Mouse (Mus musculus) liver, embryonic 11.5 days (tissue): ENCODE data around the gene Gbp2b. TPM values are rescaled to one million over a fixed set of nuclear protein-coding genes. Genes with fewer than 3 reads are reported as not detected.

ENCODE experiments used
- ATAC-seq: fragments of 200-750 bp; cut with Nextera tagmentation; replicated peaks from 2 replicates; pipeline ENCODE4 v1.8.0; 2017; ENCODE audit warnings: moderate number of reproducible peaks, mild to moderate bottlenecking, moderate TSS enrichment, moderate library complexity; ENCODE audit not compliant: low FRiP score
- DNase-seq: peaks from one replicate; pipeline ENCODE4 v3.0.0-alpha.2; 2017; ENCODE audit warnings: low spot score
- H3K27ac ChIP-seq: fragments of 300-500 bp; sonication (generic); 2 replicates; pipeline ENCODE4 v1.5.1; 2014; ENCODE audit warnings: mild to moderate bottlenecking, low read depth, low read length, control low read depth
- H3K27me3 ChIP-seq: fragments of 300-500 bp; sonication (generic); replicated peaks from 2 replicates; pipeline ENCODE4 v1.6.1; 2014; ENCODE audit warnings: low read length, mixed read lengths; ENCODE audit not compliant: control insufficient read depth, insufficient read depth
- H3K36me3 ChIP-seq: fragments of 300-500 bp; sonication (generic); 2 replicates; pipeline ENCODE4 v1.6.1; 2014; ENCODE audit warnings: mild to moderate bottlenecking, low read length, moderate library complexity, mixed read lengths; ENCODE audit not compliant: control insufficient read depth, insufficient read depth
- H3K4me1 ChIP-seq: fragments of 300-500 bp; sonication (generic); replicated peaks from 2 replicates; pipeline ENCODE4 v1.6.1; 2014; ENCODE audit warnings: low read length, mixed read lengths; ENCODE audit not compliant: control insufficient read depth, insufficient read depth
- H3K4me2 ChIP-seq: fragments of 300-500 bp; sonication (generic); 2 replicates; pipeline ENCODE4 v1.6.1; 2014; ENCODE audit warnings: mild to moderate bottlenecking, control low read depth, moderate library complexity
- H3K4me3 ChIP-seq: fragments of 300-500 bp; sonication (generic); 2 replicates; pipeline ENCODE4 v1.5.1; 2014; ENCODE audit warnings: low read depth, low read length, control low read depth
- H3K9ac ChIP-seq: fragments of 300-500 bp; sonication (generic); 2 replicates; pipeline ENCODE4 v1.6.1; 2014; ENCODE audit warnings: low read depth, low read length, control low read depth
- H3K9me3 ChIP-seq: fragments of 300-500 bp; sonication (generic); 2 replicates; pipeline ENCODE4 v1.6.1; 2016; ENCODE audit warnings: low read length, inconsistent platforms, mixed read lengths; ENCODE audit not compliant: control insufficient read depth
- WGBS: fragments of 180-500 bp; shearing (Covaris S2); extraction: QIAGEN DNeasy Blood & Tissue Kit; methylation state at CpG from one replicate; pipeline ENCODE4 v1.1.7; 2014; 5-methylcytosine and 5-hydroxymethylcytosine counted together
- polyA plus RNA-seq: library from polyadenylated mRNA; unstranded; fragments of >200 nt; fragmentation: Nextera tagmentation; extraction: Ambion mirVana; gene quantifications from 2 replicates; pipeline ENCODE4 v1.2.1, GENCODE M21; 2014

The Gbp2b gene
- not detected in 2 replicates for polyA plus RNA-seq

- Histone ChIP-seq H3K36me3 (no peaks in the 10 kb centered on the region), H3K4me2 (no peak within 1 kb of the TSS), H3K27me3 (no peaks in the 10 kb centered on the region), H3K27ac (no peak within 1 kb of the TSS), H3K4me3 (no peak within 1 kb of the TSS), H3K9ac (no peak within 1 kb of the TSS), H3K9me3 (no peaks in the 10 kb centered on the region), H3K4me1 (no peaks in the 10 kb centered on the region)
- ATAC-seq (no peak), DNase-seq (no peak)
- WGBS = 59% methylated on average over 1 of the region's 1 CpGs
Measured at GRCm38 (mm10) chr3:142594547-142594946, at the start of gene Gbp2b. Gene Gbp2b, plus strand, starts transcription at chr3:142594847.

DNA sequence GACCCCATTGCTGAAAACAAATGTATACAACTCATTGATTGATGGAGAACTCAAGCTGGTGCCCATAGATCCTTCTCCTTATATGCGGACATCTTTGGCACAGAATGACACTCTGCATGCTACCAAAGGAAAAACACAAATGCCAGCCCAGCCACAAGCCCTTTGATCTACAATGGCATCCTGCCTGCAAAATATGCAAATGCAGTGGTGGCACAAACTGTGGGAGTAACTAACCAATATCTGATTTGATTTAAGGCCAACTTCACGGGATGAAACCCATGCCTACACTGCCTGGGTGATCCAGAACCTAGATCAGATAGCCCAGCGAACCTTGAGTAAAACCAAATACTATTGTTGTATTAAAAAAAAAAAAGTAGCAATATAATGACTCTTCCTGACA is 48.0 kb upstream of the Gbp2b start:
- Histone ChIP-seq H3K27me3 (no peaks in the 10 kb centered on the region), H3K36me3 (no peaks in the 10 kb centered on the region), H3K4me2 (no peak overlapping the region), H3K4me1 (no peaks in the 10 kb centered on the region), H3K9ac (no peak overlapping the region), H3K9me3 (no peaks in the 10 kb centered on the region), H3K27ac (no peak overlapping the region), H3K4me3 (no peak overlapping the region)
- DNase-seq = no peak
- 81% methylated on average over 3 of the region's 3 CpGs for WGBS
- ATAC-seq = no peak

DNA sequence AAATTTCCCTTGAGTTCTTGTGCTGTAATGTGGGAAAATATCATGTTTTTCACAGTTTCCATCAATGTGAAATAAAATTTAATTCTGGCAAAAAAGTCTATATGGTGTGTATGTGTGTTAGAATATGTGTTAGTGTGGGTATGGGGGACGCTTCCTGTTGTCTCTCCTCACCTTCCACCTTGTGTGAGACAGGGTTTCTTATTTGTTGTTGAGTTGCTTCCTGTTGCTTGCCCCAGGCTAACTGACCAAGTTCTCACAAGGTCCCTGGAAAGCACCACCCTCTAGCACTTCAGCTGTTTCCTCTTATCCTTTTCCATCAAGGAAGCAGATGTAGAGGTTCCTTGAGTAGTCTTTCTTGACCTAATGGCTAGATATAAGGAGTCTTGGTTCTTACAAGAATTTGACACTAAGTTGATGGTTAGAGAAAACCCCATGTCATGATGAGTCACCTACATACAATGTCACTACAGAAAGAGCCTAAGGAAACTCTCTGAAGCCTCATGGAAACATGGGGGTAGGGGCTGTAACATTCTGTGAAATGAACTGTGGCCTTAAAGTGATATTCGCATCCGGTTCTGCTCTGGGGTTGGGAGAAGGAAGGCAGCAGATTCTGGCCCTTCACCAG is 44.5 kb upstream of the Gbp2b start:
- Histone ChIP-seq H3K27me3 (no peaks in the 10 kb centered on the region), H3K36me3 (no peaks in the 10 kb centered on the region), H3K9ac (no peak overlapping the region), H3K27ac (no peak overlapping the region), H3K4me2 (no peak overlapping the region), H3K4me3 (no peak overlapping the region), H3K9me3 (no peaks in the 10 kb centered on the region), H3K4me1 (no peaks in the 10 kb centered on the region)
- 75% methylated on average over 3 of the region's 3 CpGs for WGBS
- no peak for DNase-seq
- ATAC-seq = no peak

DNA sequence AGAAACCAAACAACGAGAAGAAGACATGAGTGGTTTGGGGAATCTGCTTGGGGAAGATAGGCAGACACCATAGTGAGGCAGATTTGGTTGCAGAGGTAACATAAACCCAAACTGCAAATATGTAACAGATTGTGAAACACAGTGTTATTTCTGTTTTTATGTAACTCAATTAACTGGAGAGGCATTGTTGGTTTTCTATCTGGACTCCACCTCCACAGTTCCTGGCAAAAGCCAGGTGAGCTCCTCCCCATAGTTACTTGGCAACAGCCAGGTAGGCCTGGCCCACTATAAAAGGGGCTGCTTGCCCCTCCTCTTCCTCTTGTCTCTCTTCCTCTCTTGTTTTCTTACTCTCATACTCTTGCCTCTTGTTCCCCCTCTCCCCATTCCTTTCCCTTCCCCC is 40.0 kb upstream of the Gbp2b start:
- Histone ChIP-seq H3K27me3 (no peaks in the 10 kb centered on the region), H3K9me3 (no peaks in the 10 kb centered on the region), H3K4me3 (no peak overlapping the region), H3K36me3 (no peaks in the 10 kb centered on the region), H3K9ac (no peak overlapping the region), H3K4me2 (no peak overlapping the region), H3K27ac (no peak overlapping the region), H3K4me1 (no peaks in the 10 kb centered on the region)
- WGBS = 67% methylated on average over 1 of the region's 1 CpGs
- DNase-seq (no peak), ATAC-seq (no peak)

DNA sequence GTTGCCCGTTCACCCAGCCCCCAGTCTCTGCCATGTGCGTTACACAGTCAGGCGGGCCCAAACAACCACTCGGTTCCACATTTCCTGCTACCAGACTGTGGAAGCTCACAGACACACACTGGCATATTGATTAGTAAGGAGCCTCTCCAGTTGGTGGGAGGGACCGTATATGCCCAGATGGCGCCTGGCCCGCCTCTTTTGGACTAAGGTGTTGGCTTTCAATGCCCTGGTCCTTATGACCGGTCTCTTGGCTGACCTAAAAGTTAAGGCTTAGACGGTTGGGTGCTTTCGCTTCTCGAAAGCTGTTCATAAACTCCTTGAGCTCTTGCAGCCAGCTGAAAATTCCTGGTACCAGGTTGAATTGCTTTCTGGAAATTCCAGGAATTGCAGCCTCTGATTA is 39.0 kb upstream of the Gbp2b start:
- WGBS = 85% methylated on average over 11 of the region's 11 CpGs
- Histone ChIP-seq H3K4me2 (no peak overlapping the region), H3K4me3 (no peak overlapping the region), H3K27ac (no peak overlapping the region), H3K36me3 (no peaks in the 10 kb centered on the region), H3K9me3 (no peaks in the 10 kb centered on the region), H3K4me1 (no peaks in the 10 kb centered on the region), H3K27me3 (no peaks in the 10 kb centered on the region), H3K9ac (no peak overlapping the region)
- ATAC-seq (peak; percentile 18; the same call in 1 of the 2 replicates), DNase-seq (no peak)

DNA sequence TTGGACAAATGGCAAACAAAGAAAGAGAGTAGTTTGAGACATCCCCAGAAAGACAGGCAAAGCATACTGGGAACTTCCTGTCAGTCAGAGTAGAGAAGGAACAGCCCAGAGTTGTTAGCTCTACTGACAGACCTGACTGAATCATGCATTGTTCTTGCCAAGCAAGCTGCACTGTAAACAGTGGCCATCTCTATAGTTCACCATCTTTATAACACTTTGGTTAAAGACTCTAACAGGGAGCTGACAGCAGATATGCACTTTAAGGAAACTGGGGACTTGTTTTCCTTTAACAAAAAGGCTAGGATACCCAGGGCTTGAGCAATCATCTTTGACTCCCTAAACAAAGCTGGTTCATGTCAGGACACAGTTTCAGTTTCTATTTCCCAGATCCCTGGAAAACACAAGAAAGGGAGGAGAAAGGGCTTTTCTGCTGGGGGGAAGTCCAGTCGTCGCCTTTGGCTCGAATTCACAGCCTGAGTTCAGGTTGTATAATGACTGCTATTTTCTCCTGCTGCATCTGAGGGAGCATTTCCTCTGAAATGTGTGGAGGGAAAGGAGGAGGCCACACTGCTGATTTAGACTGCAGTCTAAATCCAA is 34.9 kb upstream of the Gbp2b start, which contains the start of gene Gbp3:
TSS of gene Gbp3 (plus strand) at position 395 of the 597 bp plus-strand sequence.
- Histone ChIP-seq H3K4me2 (peak within 1 kb of the TSS; percentile 54), H3K9me3 (no peaks in the 10 kb centered on the region), H3K4me3 (peak within 1 kb of the TSS; percentile 38), H3K9ac (no peak within 1 kb of the TSS; the same call in 1 of the 2 replicates), H3K4me1 (no peaks in the 10 kb centered on the region), H3K36me3 (no peaks in the 10 kb centered on the region), H3K27ac (no peak within 1 kb of the TSS), H3K27me3 (no peaks in the 10 kb centered on the region)
- DNase-seq (no peak), ATAC-seq (no peak)
- 21% methylated on average over 3 of the region's 3 CpGs for WGBS

- Histone ChIP-seq H3K4me3 (peak overlapping the region; percentile 38), H3K27ac (no peak overlapping the region), H3K4me1 (no peaks in the 10 kb centered on the region), H3K36me3 (no peaks in the 10 kb centered on the region), H3K9me3 (no peaks in the 10 kb centered on the region), H3K27me3 (no peaks in the 10 kb centered on the region), H3K9ac (no peak overlapping the region; the same call in 1 of the 2 replicates), H3K4me2 (peak overlapping the region; percentile 54)
- ATAC-seq = peak; percentile 80
- 6% methylated on average over 12 of the region's 12 CpGs for WGBS
- peak; percentile 77 for DNase-seq
Measured at GRCm38 (mm10) chr3:142560296-142560948, 34.2 kb upstream of the Gbp2b start.

GRCm38 (mm10) chr3:142561045-142561646 is 33.5 kb upstream of the Gbp2b start:
- WGBS = 84% methylated on average over 14 of the region's 14 CpGs
- Histone ChIP-seq H3K36me3 (no peaks in the 10 kb centered on the region), H3K4me3 (no peak overlapping the region), H3K9me3 (no peaks in the 10 kb centered on the region), H3K4me2 (no peak overlapping the region), H3K27me3 (no peaks in the 10 kb centered on the region), H3K27ac (no peak overlapping the region), H3K9ac (no peak overlapping the region), H3K4me1 (no peaks in the 10 kb centered on the region)
- ATAC-seq (no peak; the same call in 1 of the 2 replicates), DNase-seq (no peak)
